Mouse (Mus musculus) liver, adult 2 months (tissue): Measurements from ENCODE around the gene Cttnbp2. TPM values are rescaled to one million over a fixed set of nuclear protein-coding genes. Genes with fewer than 3 reads are reported as not detected.

Experiments used
- DNase-seq: peaks from one replicate; pipeline ENCODE4 v3.0.0-alpha.2; 2011; ENCODE audit warnings: low read depth, low spot score; ENCODE audit errors: extremely low read depth
- H3K27ac ChIP-seq: fragments of 200-500 bp; replicated peaks from 2 replicates; pipeline ENCODE4 v1.5.1; 2012; ENCODE audit warnings: low read depth, mild to moderate bottlenecking, control low read depth, inconsistent platforms, low read length; ENCODE audit not compliant: insufficient read depth
- H3K27me3 ChIP-seq: fragments of 200-500 bp; 2 replicates; pipeline ENCODE4 v1.6.1; 2012; ENCODE audit warnings: mild to moderate bottlenecking, moderate library complexity, low read length, inconsistent platforms; ENCODE audit not compliant: control insufficient read depth, insufficient read depth
- H3K36me3 ChIP-seq: fragments of 200-500 bp; 2 replicates; pipeline ENCODE4 v1.6.1; 2012; ENCODE audit warnings: low read length, inconsistent platforms; ENCODE audit not compliant: control insufficient read depth, insufficient read depth
- H3K4me1 ChIP-seq: fragments of 200-500 bp; 2 replicates; pipeline ENCODE4 v1.6.1; 2011; ENCODE audit warnings: low read length; ENCODE audit not compliant: control insufficient read depth, insufficient read depth
- H3K4me3 ChIP-seq: fragments of 200-500 bp; 2 replicates; pipeline ENCODE4 v1.5.1; 2011; ENCODE audit warnings: low read depth, mild to moderate bottlenecking, control low read depth, low read length, moderate library complexity; ENCODE audit not compliant: insufficient read depth
- H3K79me2 ChIP-seq: fragments of 200-500 bp; 2 replicates; pipeline ENCODE4 v1.6.1; 2012; ENCODE audit warnings: inconsistent platforms, mild to moderate bottlenecking, low read length, moderate library complexity; ENCODE audit not compliant: control insufficient read depth, insufficient read depth
- H3K9ac ChIP-seq: fragments of 200-500 bp; 2 replicates; pipeline ENCODE4 v1.6.1; 2012; ENCODE audit warnings: low read depth, mild to moderate bottlenecking, control low read depth, inconsistent platforms, low read length
- CTCF ChIP-seq: fragments of 200-500 bp; IDR thresholded peaks from 2 replicates; pipeline ENCODE4 v1.5.1; 2011; ENCODE audit warnings: low read depth, low read length, control low read depth
- POLR2A ChIP-seq: fragments of 200-500 bp; IDR thresholded peaks from 2 replicates; pipeline ENCODE4 v1.6.1; 2011; ENCODE audit warnings: low read length, control low read depth; ENCODE audit not compliant: insufficient read depth; ENCODE audit errors: extremely low read depth
- WGBS: fragments of 180-500 bp; shearing (Covaris S2); methylation state at CpG from one replicate; pipeline ENCODE4 v1.1.7; 2018; 5-methylcytosine and 5-hydroxymethylcytosine counted together
- polyA plus RNA-seq: library from polyadenylated mRNA; depleted of rRNA; stranded (reverse); fragments of >200 nt; gene quantifications from 2 replicates; pipeline ENCODE4 v1.2.3, GENCODE M21; 2012
- total RNA-seq: library from RNA; depleted of rRNA; stranded (reverse); fragments of >200 nt; gene quantifications from 2 replicates; pipeline ENCODE4 v1.2.3, GENCODE M21; 2014

Gene Cttnbp2
- total and polyA plus RNA-seq, 2 experiments = 0.05 to 0.18 TPM

DNA sequence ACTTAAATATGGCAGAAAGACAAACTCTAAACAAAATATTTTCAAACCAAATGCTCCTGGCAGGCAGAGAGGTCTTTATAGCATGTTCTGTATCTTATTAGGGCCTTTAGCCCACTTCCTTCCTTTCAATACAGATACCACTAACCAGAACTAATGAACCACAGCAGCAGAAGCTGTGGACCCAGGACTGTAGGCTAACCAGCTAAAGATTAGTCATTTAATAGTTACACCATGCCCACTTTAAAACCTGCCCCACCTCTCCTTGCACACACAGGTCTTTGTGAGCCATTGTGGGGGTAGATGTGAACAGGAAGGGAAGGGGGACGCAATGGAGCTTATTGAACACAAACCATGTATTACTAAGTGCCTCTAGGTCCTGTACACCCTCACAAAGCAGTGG is 141.0 kb downstream of the Cttnbp2 start:
- Histone ChIP-seq H3K4me1 (no peaks in the 10 kb centered on the region), H3K9ac (no peak overlapping the region), H3K79me2 (no peaks in the 10 kb centered on the region), H3K36me3 (no peaks in the 10 kb centered on the region), H3K27me3 (no peaks in the 10 kb centered on the region), H3K4me3 (no peak overlapping the region), H3K27ac (no peak overlapping the region)
- DNase-seq = no peak
- WGBS = 73% methylated on average over 1 of the region's 1 CpGs
- TF ChIP-seq CTCF (no peak), POLR2A (no peak)

DNA sequence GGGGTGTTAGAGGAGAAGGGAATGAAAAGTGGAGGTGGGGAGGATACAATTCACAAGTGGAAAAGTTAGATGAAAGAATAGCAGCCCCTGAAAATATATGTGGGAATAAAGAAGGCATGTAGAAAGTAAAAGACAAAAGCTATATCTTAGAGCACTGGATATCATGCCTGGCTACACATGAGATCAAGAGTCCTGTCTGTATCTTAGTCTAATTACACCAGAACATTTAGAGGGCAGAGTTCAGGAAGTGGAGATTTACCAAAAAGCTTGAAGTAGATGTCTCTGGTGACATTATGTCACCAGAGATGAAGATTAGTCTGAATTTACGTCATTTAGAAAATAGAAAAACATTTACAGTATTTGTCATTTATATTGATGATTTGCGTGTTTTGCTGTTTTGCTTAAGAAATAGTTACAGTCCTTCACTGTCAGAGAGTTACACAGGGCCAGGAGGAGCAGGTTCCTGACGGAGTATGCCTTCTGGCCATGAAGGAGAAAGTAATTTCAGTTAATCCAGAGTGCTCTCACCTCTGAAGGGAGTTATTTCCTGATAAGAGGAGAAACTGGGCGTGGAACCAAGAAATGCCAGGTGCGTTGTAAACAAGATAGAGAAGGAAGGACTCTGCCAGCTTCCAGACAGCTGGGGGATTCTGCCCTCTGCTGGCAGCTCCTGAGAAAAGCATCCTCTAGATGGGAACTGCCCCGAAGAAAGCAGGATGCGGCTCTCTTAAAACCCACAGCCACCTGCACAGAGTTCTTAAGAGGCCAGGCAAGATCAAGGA is 142.0 kb downstream of the Cttnbp2 start:
- Histone ChIP-seq H3K4me3 (no peak overlapping the region), H3K79me2 (no peaks in the 10 kb centered on the region), H3K27me3 (no peaks in the 10 kb centered on the region), H3K9ac (no peak overlapping the region), H3K4me1 (no peaks in the 10 kb centered on the region), H3K27ac (no peak overlapping the region), H3K36me3 (no peaks in the 10 kb centered on the region)
- 24% methylated on average over 7 of the region's 7 CpGs for WGBS
- DNase-seq = peak; percentile 65
- TF ChIP-seq POLR2A (no peak), CTCF (peak; percentile 84)

DNA sequence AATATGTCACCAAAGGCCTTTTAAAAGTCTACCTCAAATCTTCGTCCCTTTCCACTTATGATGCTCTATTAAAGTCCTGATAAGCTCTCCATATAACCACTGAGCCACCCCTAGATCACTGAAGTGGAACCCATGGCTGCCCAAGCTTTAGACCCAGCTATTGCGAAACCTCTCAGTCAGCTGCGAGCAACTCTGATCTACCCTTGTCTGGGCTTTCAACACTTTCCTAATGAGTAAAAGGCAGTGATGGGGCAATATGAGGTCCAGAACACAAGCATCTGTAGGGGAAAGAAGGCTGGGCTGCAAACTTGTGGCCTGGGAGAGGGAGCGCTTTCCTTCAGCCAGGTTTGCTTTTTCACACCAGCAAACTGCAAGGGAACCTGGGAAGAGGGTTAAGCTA is 144.9 kb downstream of the Cttnbp2 start:
- no peak overlapping the region for H3K4me3 ChIP-seq
- no peaks in the 10 kb centered on the region for H3K36me3 ChIP-seq
- no peak overlapping the region for H3K9ac ChIP-seq
- H3K79me2 ChIP-seq = no peaks in the 10 kb centered on the region
- no peaks in the 10 kb centered on the region for H3K27me3 ChIP-seq
- H3K4me1 ChIP-seq = no peaks in the 10 kb centered on the region
- DNase-seq = no peak
- H3K27ac ChIP-seq = no peak overlapping the region
- TF ChIP-seq CTCF (no peak), POLR2A (no peak)
- WGBS = 78% methylated on average over 4 of the region's 4 CpGs

DNA sequence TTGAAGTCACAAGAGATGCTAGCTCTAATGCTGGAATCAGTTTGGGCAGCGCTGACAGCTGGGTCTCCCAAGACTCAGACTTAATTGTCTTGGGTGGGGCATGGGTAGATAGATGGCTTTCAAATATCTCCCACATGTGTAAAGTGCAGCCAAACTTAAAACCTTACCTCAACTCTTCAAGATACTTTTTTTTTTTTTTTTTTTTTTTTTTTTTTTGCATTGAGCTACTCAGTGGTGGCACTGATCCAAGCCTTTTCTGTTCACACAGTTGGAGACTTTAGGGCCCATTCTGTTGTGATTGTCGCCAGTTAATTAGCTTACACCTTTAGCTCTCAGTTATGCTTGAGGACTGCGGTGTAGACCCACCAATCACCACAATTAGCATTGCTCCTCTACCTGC is 145.6 kb downstream of the Cttnbp2 start:
- no peak for DNase-seq
- H3K79me2 ChIP-seq = no peaks in the 10 kb centered on the region
- TF ChIP-seq POLR2A = no peak
- no peak for TF ChIP-seq CTCF
- H3K36me3 ChIP-seq = no peaks in the 10 kb centered on the region
- H3K9ac ChIP-seq = no peak overlapping the region
- H3K4me1 ChIP-seq = no peaks in the 10 kb centered on the region
- H3K27ac ChIP-seq = no peak overlapping the region
- WGBS = 79% methylated on average over 3 of the region's 3 CpGs
- H3K27me3 ChIP-seq = no peaks in the 10 kb centered on the region
- no peak overlapping the region for H3K4me3 ChIP-seq

DNA sequence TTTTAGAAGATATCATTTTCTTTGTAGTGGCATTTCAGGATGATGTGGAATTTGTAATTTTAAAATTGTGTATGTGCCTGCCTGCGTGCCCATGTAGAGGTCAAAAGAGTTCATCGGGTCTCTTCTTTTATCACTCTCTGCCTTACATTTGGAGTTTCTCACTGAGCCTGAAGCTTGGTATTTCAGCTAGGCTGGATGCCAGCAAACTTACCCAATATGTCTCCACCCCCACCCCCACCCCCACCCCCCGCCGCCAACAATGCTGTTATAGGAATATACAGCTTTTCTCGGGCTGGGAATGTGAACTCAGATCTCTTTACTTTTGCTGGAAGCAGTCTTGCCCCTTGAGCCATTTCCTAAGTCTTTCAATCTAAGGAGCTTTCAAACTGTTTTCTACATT is 152.4 kb downstream of the Cttnbp2 start:
- Histone ChIP-seq H3K27ac (no peak overlapping the region), H3K9ac (no peak overlapping the region), H3K4me1 (no peaks in the 10 kb centered on the region), H3K36me3 (no peaks in the 10 kb centered on the region), H3K27me3 (no peaks in the 10 kb centered on the region), H3K79me2 (no peaks in the 10 kb centered on the region), H3K4me3 (no peak overlapping the region)
- TF ChIP-seq CTCF = no peak
- no peak for TF ChIP-seq POLR2A
- no peak for DNase-seq
- WGBS = 76% methylated on average over 5 of the region's 5 CpGs

DNA sequence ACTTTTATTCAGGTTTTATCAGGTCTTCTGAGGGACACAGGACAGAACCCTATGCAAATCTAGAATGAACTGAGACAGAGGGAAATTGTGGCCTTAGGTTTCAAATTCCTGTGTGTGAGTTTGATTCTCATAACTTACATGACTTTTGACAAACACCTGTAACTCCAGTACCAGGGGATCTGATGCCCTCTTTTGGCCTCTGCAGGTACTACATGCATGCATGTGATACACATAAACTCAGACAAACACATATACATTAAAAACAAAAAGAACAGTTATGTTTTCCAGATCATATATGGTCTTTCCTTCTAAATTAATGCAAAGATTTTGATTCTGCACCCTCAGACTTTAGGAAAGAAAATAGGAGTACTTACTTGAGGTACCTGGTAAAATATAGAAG is 153.7 kb downstream of the Cttnbp2 start:
- Histone ChIP-seq H3K4me1 (no peaks in the 10 kb centered on the region), H3K36me3 (no peaks in the 10 kb centered on the region), H3K4me3 (no peak overlapping the region), H3K27ac (no peak overlapping the region), H3K27me3 (no peaks in the 10 kb centered on the region), H3K79me2 (no peaks in the 10 kb centered on the region), H3K9ac (no peak overlapping the region)
- TF ChIP-seq POLR2A (no peak), CTCF (no peak)
- no peak for DNase-seq
